Comparison of ENCODE assay signal across 8 mouse cellular contexts in the genomic region with DNA sequence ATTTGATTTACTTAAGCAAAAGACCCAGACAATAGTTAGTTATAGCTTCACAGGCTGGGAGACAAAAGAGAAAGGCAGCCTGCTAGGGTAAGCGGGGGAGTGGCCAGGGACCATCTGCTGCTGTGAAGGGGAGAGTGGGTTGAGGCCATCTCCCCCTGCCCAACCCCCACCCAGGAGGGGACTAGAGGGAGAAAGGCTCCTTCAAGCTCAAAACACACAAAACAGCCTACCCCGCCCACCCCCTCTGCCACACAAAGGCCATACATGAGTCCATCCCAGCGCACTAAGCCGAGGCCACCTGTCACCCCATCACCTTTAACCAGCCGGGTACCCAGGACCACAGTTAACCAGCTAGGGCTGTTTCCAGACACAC. TPM values are rescaled to one million over a fixed set of nuclear protein-coding genes. Genes with fewer than 3 reads are reported as not detected.
DNase-seq lines count a peak whose midpoint lies in the region; ATAC-seq lines count a peak whose summit lies in the region.

No protein-coding gene starts in this region.

- H3K27ac ChIP-seq in kidney, embryonic 15.5 days: peak overlapping the region; percentile 78
- peak overlapping the region; percentile 92 for H3K27ac ChIP-seq in brown adipose tissue, adult 24 weeks (replicated peaks; ENCODE audit: low read depth, low read length)
- peak overlapping the region; percentile 70 for H3K27ac ChIP-seq in hindbrain, embryonic 15.5 days (replicated peaks)
- peak overlapping the region; percentile 92 for H3K27ac ChIP-seq in neural tube, embryonic 11.5 days (ENCODE audit: low read depth, low read length)

- H3K36me3 ChIP-seq in kidney, embryonic 15.5 days: peaks cover 14% of the 10 kb centered on the region
- H3K36me3 ChIP-seq in hindbrain, embryonic 15.5 days: no peaks in the 10 kb centered on the region
- no peaks in the 10 kb centered on the region for H3K36me3 ChIP-seq in neural tube, embryonic 11.5 days (ENCODE audit: control insufficient read depth, insufficient read depth, low read length)

- peaks cover 37% of the 10 kb centered on the region for H3K4me1 ChIP-seq in kidney, embryonic 15.5 days
- peaks cover 4% of the 10 kb centered on the region for H3K4me1 ChIP-seq in brown adipose tissue, adult 24 weeks (ENCODE audit: control insufficient read depth, insufficient read depth, insufficient read length, low read length)
- peaks cover 38% of the 10 kb centered on the region for H3K4me1 ChIP-seq in hindbrain, embryonic 15.5 days (replicated peaks)
- peaks cover 32% of the 10 kb centered on the region for H3K4me1 ChIP-seq in neural tube, embryonic 11.5 days (ENCODE audit: control insufficient read depth, insufficient read depth, low read length)

- intact Hi-C loops in gastrocnemius, postnatal 14 days (cut with DNase I; ENCODE audit: low total_unique reads): no loop called here

- peaks cover 9% of the 10 kb centered on the region for H3K27me3 ChIP-seq in kidney, embryonic 15.5 days
- no peaks in the 10 kb centered on the region for H3K27me3 ChIP-seq in hindbrain, embryonic 15.5 days
- H3K27me3 ChIP-seq in neural tube, embryonic 11.5 days (ENCODE audit: control insufficient read depth, insufficient read depth, low read length): no peaks in the 10 kb centered on the region

- no peaks in the 10 kb centered on the region for H3K9me3 ChIP-seq in kidney, embryonic 15.5 days (replicated peaks)
- H3K9me3 ChIP-seq in hindbrain, embryonic 15.5 days: no peaks in the 10 kb centered on the region
- no peaks in the 10 kb centered on the region for H3K9me3 ChIP-seq in neural tube, embryonic 11.5 days (ENCODE audit: control insufficient read depth, low read length)

- ATAC-seq in kidney, embryonic 15.5 days (replicated peaks; ENCODE audit: low FRiP score): no peak
- no peak for ATAC-seq in hindbrain, embryonic 15.5 days (ENCODE audit: low FRiP score, low read depth)
- peak; percentile 74 for ATAC-seq in neural tube, embryonic 11.5 days (ENCODE audit: insufficient read depth, low FRiP score, low TSS enrichment)

- peak overlapping the region; percentile 37 for H3K4me3 ChIP-seq in kidney, embryonic 15.5 days (replicated peaks)
- H3K4me3 ChIP-seq in brown adipose tissue, adult 24 weeks (ENCODE audit: insufficient read depth, low read depth, low read length): peak overlapping the region; percentile 58
- H3K4me3 ChIP-seq in hindbrain, embryonic 15.5 days: peak overlapping the region; percentile 12; the same call in 1 of the 2 replicates
- peak overlapping the region; percentile 19 for H3K4me3 ChIP-seq in neural tube, embryonic 11.5 days (ENCODE audit: low read depth, low read length)

- no peak overlapping the region for H3K9ac ChIP-seq in kidney, embryonic 15.5 days
- H3K9ac ChIP-seq in hindbrain, embryonic 15.5 days: no peak overlapping the region; the same call in 1 of the 2 replicates
- peak overlapping the region; percentile 59 for H3K9ac ChIP-seq in neural tube, embryonic 11.5 days (ENCODE audit: low read length)

- H3K4me2 ChIP-seq in kidney, embryonic 15.5 days: peak overlapping the region; percentile 49
- H3K4me2 ChIP-seq in hindbrain, embryonic 15.5 days: peak overlapping the region; percentile 43
- H3K4me2 ChIP-seq in neural tube, embryonic 11.5 days (ENCODE audit: low read depth): peak overlapping the region; percentile 33; the same call in 1 of the 2 replicates

- DNase-seq in kidney, postnatal 14 days: no peak
- DNase-seq in neural tube, embryonic 11.5 days (ENCODE audit: low spot score): peak; percentile 85
- no peak for DNase-seq in gastrocnemius, postnatal 14 days
- no peak for DNase-seq in left cerebral cortex, adult 18-20 months (ENCODE audit: low spot score in 2 of 2)
- no peak for DNase-seq in layer of hippocampus, adult 8-10 months (ENCODE audit: low spot score in 2 of 2)

- WGBS in kidney, embryonic 15.5 days: 16% methylated on average over 5 of the region's 5 CpGs
- 7% methylated on average over 5 of the region's 5 CpGs for WGBS in hindbrain, embryonic 15.5 days
- 0% methylated on average over 5 of the region's 5 CpGs for WGBS in neural tube, embryonic 11.5 days

RNA-seq across cellular contexts. Expression of a gene that starts 2.3 kb away (rescaled TPM):
- polyA plus RNA-seq in kidney, embryonic 15.5 days (2015; fragmentation: Nextera tagmentation; extraction: Ambion mirVana): 25.4 and 25.6 TPM in 2 replicates
- 12.0 and 20.7 TPM in 2 replicates for polyA plus RNA-seq in brown adipose tissue, adult 24 weeks (2012; ENCODE audit: insufficient read depth, insufficient read length, missing spikeins)
- 21.5 and 42.1 TPM in 2 replicates for polyA plus RNA-seq in hindbrain, embryonic 15.5 days (2015; fragmentation: Nextera tagmentation; extraction: Ambion mirVana)
- 34.1 and 34.9 TPM in 2 replicates for polyA plus RNA-seq in neural tube, embryonic 11.5 days (2014; fragmentation: Nextera tagmentation; extraction: Ambion mirVana)
- total RNA-seq in gastrocnemius, postnatal 14 days (2021): 1 to 10 TPM; 5.6 to 7.1 TPM
- total RNA-seq in left cerebral cortex, adult 18-20 months (2021): 1 to 10 TPM; 3.8 to 4.2 TPM
- total RNA-seq in layer of hippocampus, adult 8-10 months (2022): 10 to 100 TPM in 1 of 4 experiments, 1 to 10 TPM in 3; 6.5 to 11.2 (median 8.1) TPM

RNA-seq across cellular contexts. Expression of a gene that starts 31.9 kb away (rescaled TPM):
- polyA plus RNA-seq in kidney, embryonic 15.5 days (2015; fragmentation: Nextera tagmentation; extraction: Ambion mirVana): 9.1 and 9.5 TPM in 2 replicates
- 3.9 and 4.8 TPM in 2 replicates for polyA plus RNA-seq in brown adipose tissue, adult 24 weeks (2012; ENCODE audit: insufficient read depth, insufficient read length, missing spikeins)
- polyA plus RNA-seq in hindbrain, embryonic 15.5 days (2015; fragmentation: Nextera tagmentation; extraction: Ambion mirVana): 2.4 and 2.6 TPM in 2 replicates
- 3.3 and 3.7 TPM in 2 replicates for polyA plus RNA-seq in neural tube, embryonic 11.5 days (2014; fragmentation: Nextera tagmentation; extraction: Ambion mirVana)
- 1 to 10 TPM; 9.6 to 9.7 TPM for total RNA-seq in gastrocnemius, postnatal 14 days (2021)
- 1 to 10 TPM; 4.8 to 4.9 TPM for total RNA-seq in left cerebral cortex, adult 18-20 months (2021)
- total RNA-seq in layer of hippocampus, adult 8-10 months (2022): 1 to 10 TPM; 6.6 to 8.2 (median 6.9) TPM

RNA-seq across cellular contexts. Expression of a gene that starts 52.4 kb away (rescaled TPM):
- 0.04 TPM in 1 of 2 replicates, not detected in the other for polyA plus RNA-seq in kidney, embryonic 15.5 days (2015; fragmentation: Nextera tagmentation; extraction: Ambion mirVana)
- not detected in 2 replicates for polyA plus RNA-seq in brown adipose tissue, adult 24 weeks (2012; ENCODE audit: insufficient read depth, insufficient read length, missing spikeins)
- polyA plus RNA-seq in hindbrain, embryonic 15.5 days (2015; fragmentation: Nextera tagmentation; extraction: Ambion mirVana): 10.6 and 11.7 TPM in 2 replicates
- polyA plus RNA-seq in neural tube, embryonic 11.5 days (2014; fragmentation: Nextera tagmentation; extraction: Ambion mirVana): 0.15 and 0.73 TPM in 2 replicates
- under 1 TPM; 0.07 to 0.62 TPM for total RNA-seq in gastrocnemius, postnatal 14 days (2021)
- total RNA-seq in left cerebral cortex, adult 18-20 months (2021): 100 to 1,000 TPM; 165 to 168 TPM
- 100 to 1,000 TPM; 176 to 224 (median 201) TPM for total RNA-seq in layer of hippocampus, adult 8-10 months (2022)
